Mouse (Mus musculus): ENCODE measurements around the gene Gm5431. TPM values are rescaled to one million over a fixed set of nuclear protein-coding genes. Genes with fewer than 3 reads are reported as not detected.

The Gm5431 gene
- polyA plus RNA-seq, 1 experiment from 2014 or later, result 0.22 TPM

DNA sequence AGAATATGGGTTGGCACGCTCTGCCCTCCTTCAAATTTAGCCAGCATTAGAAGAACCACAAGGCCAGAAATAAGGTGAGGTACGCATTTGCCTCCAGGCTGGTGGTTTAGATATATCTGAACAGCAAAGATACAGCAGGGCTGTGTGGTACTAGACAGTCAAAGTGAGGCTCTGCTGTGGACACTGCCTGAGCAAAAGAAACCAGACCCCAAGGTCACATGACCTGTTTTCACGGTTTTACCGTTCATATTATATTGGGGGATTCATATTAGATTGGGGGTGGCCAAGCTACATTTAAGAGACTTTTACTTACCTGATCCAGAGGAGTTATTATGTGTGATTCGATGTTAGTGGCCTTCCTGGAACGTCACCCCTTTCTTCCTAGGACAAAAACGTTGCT lies 31.2 kb downstream of the Gm5431 start:
- H3K4me2 ChIP-seq, result peak overlapping the region; percentile 91
- 0 out of 2 replicates have a peak, but pooled peaks have one; percentile 27 for ATAC-seq (ENCODE audit: insufficient number of reproducible peaks, low FRiP score)
- no peaks in the 10 kb centered on the region for H3K27me3 ChIP-seq (replicated peaks)
- peaks cover 34% of the 10 kb centered on the region for H3K4me1 ChIP-seq (replicated peaks)
- peak overlapping the region; percentile 70 for H3K27ac ChIP-seq (ENCODE audit: poor library complexity, severe bottlenecking)
- H3K9ac ChIP-seq, result peak overlapping the region; percentile 74
- peak overlapping the region; percentile 57 for H3K4me3 ChIP-seq
- no peaks in the 10 kb centered on the region for H3K9me3 ChIP-seq (replicated peaks)
- WGBS, result 24% methylated on average over 7 of the region's 7 CpGs
- peaks cover 9% of the 10 kb centered on the region; the same call in 1 of the 2 replicates for H3K36me3 ChIP-seq

- Histone ChIP-seq H3K36me3 (peaks cover 11% of the 10 kb centered on the region), H3K4me2 (peak overlapping the region; percentile 59), H3K27ac (ENCODE audit: poor library complexity, severe bottlenecking) (peak overlapping the region; percentile 63), H3K27me3 (replicated peaks) (no peaks in the 10 kb centered on the region), H3K9me3 (replicated peaks) (no peaks in the 10 kb centered on the region), H3K4me1 (replicated peaks) (peaks cover 34% of the 10 kb centered on the region), H3K4me3 (peak overlapping the region; percentile 57; the same call in 1 of the 2 replicates), H3K9ac (no peak overlapping the region)
- peak; percentile 58 for ATAC-seq (ENCODE audit: insufficient number of reproducible peaks, low FRiP score)
- WGBS, result 52% methylated on average over 7 of the region's 7 CpGs
Measured at GRCm38 (mm10) chr11:48869380-48870110, 32.5 kb downstream of the Gm5431 start.

DNA sequence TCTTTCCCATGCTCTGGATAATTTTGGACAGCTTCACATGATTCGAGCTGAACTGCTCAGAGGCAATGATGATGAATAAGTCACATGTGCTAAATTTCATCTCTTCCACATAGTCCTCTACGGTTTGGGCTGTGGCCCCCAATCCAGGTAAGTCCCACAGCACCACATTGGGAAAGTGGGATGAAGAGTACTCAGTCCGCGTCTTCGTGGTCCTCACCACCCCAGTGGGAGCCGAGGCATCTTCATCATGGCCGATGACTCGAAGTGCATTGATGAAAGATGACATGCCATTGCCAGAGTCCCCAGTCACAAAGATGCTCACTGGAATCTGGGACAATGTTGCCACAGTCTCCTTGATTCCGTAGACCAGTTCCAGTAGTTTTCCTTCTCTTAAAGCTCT lies 35.5 kb downstream of the Gm5431 start:
- Histone ChIP-seq H3K27ac (ENCODE audit: poor library complexity, severe bottlenecking) (no peak overlapping the region), H3K4me1 (replicated peaks) (peaks cover 21% of the 10 kb centered on the region), H3K4me2 (no peak overlapping the region), H3K9me3 (replicated peaks) (no peaks in the 10 kb centered on the region), H3K9ac (no peak overlapping the region), H3K4me3 (no peak overlapping the region), H3K27me3 (replicated peaks) (no peaks in the 10 kb centered on the region), H3K36me3 (peaks cover 11% of the 10 kb centered on the region)
- WGBS, result 90% methylated on average over 9 of the region's 9 CpGs
- ATAC-seq (ENCODE audit: insufficient number of reproducible peaks, low FRiP score), result no peak

- peaks cover 2% of the 10 kb centered on the region for H3K4me1 ChIP-seq (replicated peaks)
Measured at GRCm38 (mm10) chr11:48863808-48864207, 38.2 kb downstream of the Gm5431 start.

GRCm38 (mm10) chr11:48862784-48863319 lies 39.2 kb downstream of the Gm5431 start:
- H3K4me1 ChIP-seq (replicated peaks), result peaks cover 5% of the 10 kb centered on the region; the same call in 1 of the 2 replicates
- WGBS, result 77% methylated on average over 1 of the region's 1 CpGs
- no peak overlapping the region for H3K9ac ChIP-seq
- H3K9me3 ChIP-seq (replicated peaks), result no peaks in the 10 kb centered on the region
- H3K4me3 ChIP-seq, result no peak overlapping the region
- H3K27me3 ChIP-seq (replicated peaks), result 0 out of 2 replicates have a peak, but pooled peaks cover 8% of the 10 kb centered on the region
- ATAC-seq (ENCODE audit: insufficient number of reproducible peaks, low FRiP score), result no peak
- H3K27ac ChIP-seq (ENCODE audit: poor library complexity, severe bottlenecking), result no peak overlapping the region
- H3K4me2 ChIP-seq, result no peak overlapping the region
- peaks cover 11% of the 10 kb centered on the region for H3K36me3 ChIP-seq

More at GRCm38 (mm10) chr11:48863808-48864207, 38.2 kb downstream of the Gm5431 start:
- Histone ChIP-seq H3K36me3 (peaks cover 11% of the 10 kb centered on the region), H3K4me3 (no peak overlapping the region), H3K27ac (ENCODE audit: poor library complexity, severe bottlenecking) (no peak overlapping the region), H3K27me3 (replicated peaks) (0 out of 2 replicates have a peak, but pooled peaks cover 8% of the 10 kb centered on the region), H3K9ac (no peak overlapping the region), H3K9me3 (replicated peaks) (no peaks in the 10 kb centered on the region), H3K4me2 (no peak overlapping the region)
- ATAC-seq (ENCODE audit: insufficient number of reproducible peaks, low FRiP score), result no peak
- 85% methylated on average over 3 of the region's 3 CpGs for WGBS

DNA sequence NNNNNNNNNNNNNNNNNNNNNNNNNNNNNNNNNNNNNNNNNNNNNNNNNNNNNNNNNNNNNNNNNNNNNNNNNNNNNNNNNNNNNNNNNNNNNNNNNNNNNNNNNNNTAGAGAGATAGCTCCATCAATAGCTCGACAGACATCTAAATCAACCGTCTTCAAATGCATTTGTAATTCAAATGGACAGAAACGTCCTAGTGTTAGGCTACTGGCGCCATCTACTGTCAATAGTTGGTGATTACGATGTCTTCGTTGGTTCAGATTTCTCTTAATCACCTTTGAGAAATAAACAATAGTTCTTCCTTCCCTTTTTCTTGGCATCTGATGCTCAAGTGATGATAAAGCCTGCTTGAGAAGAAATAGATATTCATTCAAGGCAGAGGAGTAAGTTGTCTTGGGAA lies 43.0 kb downstream of the Gm5431 start:
- Histone ChIP-seq H3K9me3 (replicated peaks) (no peaks in the 10 kb centered on the region), H3K36me3 (no peaks in the 10 kb centered on the region), H3K4me3 (peak overlapping the region; percentile 63; the same call in 1 of the 2 replicates), H3K9ac (no peak overlapping the region; the same call in 1 of the 2 replicates), H3K4me2 (peak overlapping the region; percentile 89), H3K4me1 (replicated peaks) (peaks cover 18% of the 10 kb centered on the region), H3K27ac (ENCODE audit: poor library complexity, severe bottlenecking) (no peak overlapping the region), H3K27me3 (replicated peaks) (0 out of 2 replicates have a peak, but pooled peaks cover 8% of the 10 kb centered on the region)
- ATAC-seq (ENCODE audit: insufficient number of reproducible peaks, low FRiP score), result no peak
- under 1% methylated on average over 6 of the region's 6 CpGs for WGBS

DNA sequence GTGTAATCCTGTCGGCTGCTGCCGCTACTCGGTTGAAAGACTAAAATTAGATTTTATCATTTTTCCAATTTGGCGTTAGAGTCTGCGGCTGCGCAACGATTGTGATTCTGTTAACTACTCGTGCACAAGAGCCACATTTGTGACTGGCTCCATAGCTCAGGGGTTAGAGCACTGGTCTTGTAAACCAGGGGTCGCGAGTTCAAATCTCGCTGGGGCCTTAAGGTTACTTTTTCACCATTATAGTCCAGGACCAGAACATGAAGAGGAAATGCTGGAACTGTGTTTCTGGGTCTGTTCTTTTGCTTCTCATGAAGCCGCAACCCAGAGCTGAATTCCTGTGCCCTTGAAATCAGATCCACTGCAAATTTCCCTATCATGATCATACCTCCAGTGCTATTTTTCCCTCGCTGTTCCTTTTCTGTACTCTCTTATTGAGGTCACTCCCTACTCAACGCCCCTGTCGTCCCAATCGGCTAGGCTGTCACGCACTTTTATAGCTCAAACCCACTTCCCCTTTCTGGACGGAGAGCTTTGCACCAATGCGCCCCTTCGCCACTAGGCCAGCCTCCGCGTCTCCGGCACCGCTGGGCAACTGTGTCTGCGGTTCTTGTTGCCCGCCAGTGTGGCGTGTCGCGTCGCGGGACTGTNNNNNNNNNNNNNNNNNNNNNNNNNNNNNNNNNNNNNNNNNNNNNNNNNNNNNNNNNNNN lies 48.4 kb downstream of the Gm5431 start:
- ATAC-seq (ENCODE audit: insufficient number of reproducible peaks, low FRiP score), result peak; percentile 71
- peak overlapping the region; percentile 89 for H3K4me2 ChIP-seq
- H3K9ac ChIP-seq, result peak overlapping the region; percentile 73
- H3K36me3 ChIP-seq, result no peaks in the 10 kb centered on the region
- H3K9me3 ChIP-seq (replicated peaks), result no peaks in the 10 kb centered on the region
- peak overlapping the region; percentile 63 for H3K4me3 ChIP-seq
- WGBS, result under 1% methylated on average over 31 of the region's 31 CpGs
- H3K27me3 ChIP-seq (replicated peaks), result peaks cover 4% of the 10 kb centered on the region
- peaks cover 26% of the 10 kb centered on the region for H3K4me1 ChIP-seq (replicated peaks)
- H3K27ac ChIP-seq (ENCODE audit: poor library complexity, severe bottlenecking), result no peak overlapping the region

- Histone ChIP-seq H3K27me3 (replicated peaks) (peaks cover 11% of the 10 kb centered on the region), H3K9ac (peak overlapping the region; percentile 62), H3K9me3 (replicated peaks) (no peaks in the 10 kb centered on the region), H3K27ac (ENCODE audit: poor library complexity, severe bottlenecking) (no peak overlapping the region), H3K36me3 (no peaks in the 10 kb centered on the region), H3K4me1 (replicated peaks) (peaks cover 21% of the 10 kb centered on the region), H3K4me3 (peak overlapping the region; percentile 63), H3K4me2 (peak overlapping the region; percentile 89)
- ATAC-seq (ENCODE audit: insufficient number of reproducible peaks, low FRiP score), result no peak
- 4% methylated on average over 23 of the region's 23 CpGs for WGBS
Measured at GRCm38 (mm10) chr11:48852624-48853473, 49.2 kb downstream of the Gm5431 start.

GRCm38 (mm10) chr11:48852190-48852589 lies 49.8 kb downstream of the Gm5431 start:
- H3K9me3 ChIP-seq (replicated peaks), result no peaks in the 10 kb centered on the region
- peaks cover 11% of the 10 kb centered on the region for H3K27me3 ChIP-seq (replicated peaks)
- peaks cover 21% of the 10 kb centered on the region for H3K4me1 ChIP-seq (replicated peaks)
- H3K4me2 ChIP-seq, result peak overlapping the region; percentile 89
- no peak overlapping the region for H3K27ac ChIP-seq (ENCODE audit: poor library complexity, severe bottlenecking)
- WGBS, result 70% methylated on average over 4 of the region's 4 CpGs
- no peak for ATAC-seq (ENCODE audit: insufficient number of reproducible peaks, low FRiP score)
- H3K9ac ChIP-seq, result no peak overlapping the region
- peak overlapping the region; percentile 63 for H3K4me3 ChIP-seq
- no peaks in the 10 kb centered on the region for H3K36me3 ChIP-seq

DNA sequence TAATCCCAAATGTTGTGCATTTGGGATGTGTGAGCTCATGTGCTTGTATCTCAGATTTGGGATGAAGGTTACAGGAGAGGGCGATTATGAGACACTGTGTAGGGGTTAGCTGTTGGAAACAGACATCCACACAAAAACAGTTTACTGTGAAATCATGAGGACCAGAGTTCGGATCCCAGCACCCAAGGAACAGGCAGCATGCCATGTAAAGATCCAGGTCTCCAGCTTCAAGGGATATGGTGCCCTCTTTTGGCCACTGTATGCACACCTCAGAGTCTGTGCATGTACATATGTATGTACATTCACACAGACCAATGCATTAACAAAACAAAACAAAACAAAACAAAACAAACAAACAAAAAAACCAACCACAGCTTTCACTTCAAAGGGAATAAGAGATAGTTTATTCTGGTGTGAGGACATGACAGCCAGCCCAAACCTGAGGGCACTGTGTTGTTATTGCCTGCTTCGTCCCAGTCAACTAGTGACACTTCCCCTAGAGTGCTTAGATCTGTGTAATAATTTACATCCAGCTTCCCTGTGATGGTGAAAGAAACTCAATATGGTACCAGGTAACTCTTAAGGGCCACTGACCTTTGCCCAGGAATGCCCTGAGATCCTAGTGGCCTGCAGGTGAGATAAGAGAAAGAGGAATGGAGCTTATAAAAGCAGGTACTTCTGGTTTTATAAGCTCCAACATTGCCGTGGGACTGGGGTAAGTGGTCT lies 50.6 kb downstream of the Gm5431 start:
- H3K9ac ChIP-seq, result no peak overlapping the region
- peaks cover 11% of the 10 kb centered on the region for H3K27me3 ChIP-seq (replicated peaks)
- peaks cover 21% of the 10 kb centered on the region for H3K4me1 ChIP-seq (replicated peaks)
- H3K4me3 ChIP-seq, result no peak overlapping the region
- WGBS, result 77% methylated on average over 4 of the region's 4 CpGs
- no peak overlapping the region for H3K4me2 ChIP-seq
- H3K36me3 ChIP-seq, result no peaks in the 10 kb centered on the region
- H3K9me3 ChIP-seq (replicated peaks), result no peaks in the 10 kb centered on the region
- ATAC-seq (ENCODE audit: insufficient number of reproducible peaks, low FRiP score), result no peak
- no peak overlapping the region for H3K27ac ChIP-seq (ENCODE audit: poor library complexity, severe bottlenecking)

All from heart, embryonic 12.5 days (tissue).